Mouse (Mus musculus) thymus, adult 18-20 months (tissue): ENCODE data around the gene Apoe.
A peak's percentile ranks its signal among the peaks of the same experiment; 100 is the strongest.

ENCODE experiments used
- DNase-seq, 2 experiments: peaks; one replicate each; pipeline ENCODE4 v3.0.0; 2022; ENCODE audit warnings: mixed read lengths in 2 of 2

The Apoe gene

GRCm38 (mm10) chr7:19663940-19664339, 35.0 kb downstream of the Apoe start:
- peak; percentile 9 to 11 for DNase-seq

GRCm38 (mm10) chr7:19652614-19653013, 46.4 kb downstream of the Apoe start:
- DNase-seq, result no peak

GRCm38 (mm10) chr7:19651063-19651786, 47.8 kb downstream of the Apoe start:
- no peak for DNase-seq
